Mouse (Mus musculus) naive thymus-derived CD4-positive, alpha-beta T cell, adult 2 months (primary cell): Measurements from ENCODE around the gene Srebf2.

Experiments
- DNase-seq: peaks from one replicate; pipeline ENCODE4 v3.0.0-alpha.2; 2011; ENCODE audit warnings: low read depth

The Srebf2 gene

DNA sequence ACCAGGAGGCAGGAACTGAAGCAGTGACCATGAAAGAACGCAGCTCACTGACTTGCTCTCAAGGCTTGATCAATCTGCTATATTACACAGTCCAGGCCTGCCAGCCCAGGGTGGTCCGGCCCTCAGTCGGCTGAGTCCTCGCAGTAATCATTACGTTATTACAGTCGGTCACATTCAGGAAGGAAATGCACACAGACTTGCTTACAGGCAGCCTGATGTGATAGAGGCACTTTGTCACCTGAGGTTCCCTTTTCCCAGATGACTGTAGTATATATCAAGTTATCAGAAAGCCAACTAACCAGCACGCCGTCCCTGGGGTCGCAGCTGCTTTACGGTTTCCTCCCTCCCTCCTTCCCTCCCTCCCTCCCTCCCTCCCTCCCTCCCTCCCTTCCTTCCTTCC, 9.9 kb downstream of the Srebf2 start:
- no peak for DNase-seq

DNA sequence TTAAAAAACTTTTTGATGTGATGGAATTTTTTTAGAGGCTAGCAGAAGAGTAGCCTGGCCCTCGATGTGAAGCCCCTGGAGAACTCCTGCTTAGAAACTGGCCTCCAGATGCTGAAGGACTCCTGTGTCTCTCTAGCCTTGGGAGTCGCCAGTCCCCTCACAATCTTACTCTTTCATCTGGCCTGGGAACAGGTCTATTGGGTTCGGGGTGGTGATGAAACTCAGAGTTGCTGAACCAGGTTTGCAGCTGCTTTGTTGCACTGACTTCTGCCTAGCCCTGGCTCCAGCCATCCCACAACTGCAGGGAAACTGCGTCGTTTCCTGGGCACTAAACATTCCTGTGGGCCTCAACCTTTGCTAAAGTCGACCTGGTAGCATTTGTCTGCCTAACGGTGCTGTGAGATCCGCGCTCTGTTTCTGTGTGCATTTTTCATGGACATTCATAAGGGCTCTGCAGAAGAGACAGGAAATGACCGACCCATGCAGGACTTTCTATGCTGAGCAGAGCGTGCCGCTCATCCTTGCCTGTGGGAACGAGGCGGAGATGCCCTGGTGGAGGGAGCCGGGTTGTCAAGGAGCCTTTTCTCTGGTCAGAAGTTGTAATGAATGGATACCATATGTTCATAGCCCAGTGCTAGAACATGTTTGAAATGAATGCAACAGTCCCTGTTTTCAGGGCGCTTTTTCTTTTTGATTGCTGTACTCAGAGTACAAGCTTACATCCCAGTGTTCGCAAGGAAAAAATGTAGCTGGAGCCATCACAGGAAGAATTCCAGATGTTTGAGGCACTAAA, 11.5 kb downstream of the Srebf2 start:
- no peak for DNase-seq

- DNase-seq = no peak
Measured at GRCm38 (mm10) chr15:82159471-82159870, 12.5 kb downstream of the Srebf2 start.

- DNase-seq = no peak
Measured at GRCm38 (mm10) chr15:82160731-82161640, 14.0 kb downstream of the Srebf2 start.

- DNase-seq = peak; percentile 74
Measured at GRCm38 (mm10) chr15:82161965-82162600, 15.1 kb downstream of the Srebf2 start.

- peak; percentile 52 for DNase-seq
Measured at GRCm38 (mm10) chr15:82163356-82164060, 16.5 kb downstream of the Srebf2 start.

GRCm38 (mm10) chr15:82164061-82164399, 17.0 kb downstream of the Srebf2 start:
- peak; percentile 39 for DNase-seq

DNA sequence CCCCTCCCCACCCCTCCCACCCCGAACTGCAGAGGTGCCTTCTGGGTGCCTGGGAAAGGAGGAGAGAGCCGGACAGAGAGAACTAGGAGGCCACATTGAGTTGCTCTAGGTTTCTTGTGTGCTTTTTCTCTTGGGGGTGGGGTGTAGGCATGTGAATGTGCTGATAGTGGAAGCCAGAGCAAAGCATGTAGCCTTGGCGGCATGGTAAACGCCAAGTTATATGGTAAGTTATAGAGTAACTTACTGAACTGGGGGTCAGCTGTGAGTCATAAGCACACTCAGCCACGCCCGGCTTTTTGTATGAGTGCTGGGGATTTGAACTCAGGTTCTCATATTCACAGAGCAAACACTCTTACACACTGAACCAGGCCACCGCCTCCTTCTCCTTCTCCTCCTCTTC, 17.5 kb downstream of the Srebf2 start:
- DNase-seq = no peak

- DNase-seq = peak; percentile 93
Measured at GRCm38 (mm10) chr15:82165332-82166239, 18.6 kb downstream of the Srebf2 start.

DNA sequence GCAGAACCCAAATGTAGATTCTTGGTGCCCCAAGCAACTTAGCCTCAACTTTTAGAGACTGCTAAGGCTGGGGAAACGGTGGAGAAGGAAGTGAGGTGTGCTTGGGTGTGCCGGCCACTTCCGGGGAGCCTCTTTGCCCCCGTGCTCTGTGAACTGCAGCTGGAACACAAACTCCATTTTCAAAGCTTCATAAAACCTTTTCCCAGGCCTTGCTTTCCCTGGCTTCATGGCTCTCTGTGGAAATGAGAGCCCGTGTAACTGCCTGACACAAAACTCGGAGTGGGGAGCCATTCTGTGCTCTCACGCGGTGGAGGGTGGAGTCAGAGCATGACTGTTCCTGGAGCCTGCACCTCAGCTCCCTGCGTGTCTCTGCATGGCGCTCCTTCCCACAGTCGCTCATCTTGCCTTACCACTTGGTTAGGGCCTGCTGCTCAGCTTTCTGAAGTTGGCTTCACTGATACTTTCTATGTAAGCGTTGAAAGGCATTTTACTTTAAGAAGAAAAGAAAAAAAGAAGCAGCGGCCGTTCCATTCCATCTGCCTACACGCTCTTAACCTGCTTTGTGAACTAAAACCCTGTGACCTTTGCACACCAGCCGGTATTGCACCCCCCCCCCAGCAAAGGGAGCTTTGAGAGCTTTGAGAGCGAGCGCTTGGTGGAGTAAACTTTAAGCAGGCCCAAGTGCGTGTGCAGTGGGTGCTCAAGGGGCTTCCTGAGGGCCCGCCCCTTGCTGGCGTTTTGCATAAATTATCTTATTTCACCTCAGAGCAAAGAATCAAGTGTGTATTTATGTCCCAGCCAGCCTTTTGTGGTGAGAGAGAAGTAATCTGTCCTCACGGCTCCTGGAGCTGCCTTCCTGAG, 19.5 kb downstream of the Srebf2 start:
- peak; percentile 84 for DNase-seq

GRCm38 (mm10) chr15:82167201-82168168, 20.5 kb downstream of the Srebf2 start:
- peak; percentile 45 for DNase-seq

DNA sequence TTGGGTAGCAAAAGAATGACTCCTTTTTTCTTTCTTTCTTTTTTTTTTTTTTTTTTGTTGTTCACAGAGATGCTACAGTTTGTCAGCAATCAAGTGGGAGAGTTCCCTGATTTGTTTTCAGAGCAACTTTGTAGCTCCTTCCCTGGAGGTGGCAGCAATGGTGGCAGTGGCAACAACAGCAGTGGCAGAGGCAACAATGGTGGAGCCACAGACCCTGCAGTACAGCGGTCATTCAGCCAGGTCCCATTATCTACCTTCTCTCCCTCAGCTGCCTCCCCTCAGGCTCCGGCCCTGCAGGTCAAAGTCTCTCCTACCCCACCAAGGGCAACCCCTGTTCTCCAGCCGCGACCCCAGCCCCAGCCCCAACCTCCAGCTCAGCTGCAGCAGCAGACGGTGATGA, 22.7 kb downstream of the Srebf2 start:
- DNase-seq = no peak

GRCm38 (mm10) chr15:82170437-82171377, 23.7 kb downstream of the Srebf2 start:
- DNase-seq = no peak

DNA sequence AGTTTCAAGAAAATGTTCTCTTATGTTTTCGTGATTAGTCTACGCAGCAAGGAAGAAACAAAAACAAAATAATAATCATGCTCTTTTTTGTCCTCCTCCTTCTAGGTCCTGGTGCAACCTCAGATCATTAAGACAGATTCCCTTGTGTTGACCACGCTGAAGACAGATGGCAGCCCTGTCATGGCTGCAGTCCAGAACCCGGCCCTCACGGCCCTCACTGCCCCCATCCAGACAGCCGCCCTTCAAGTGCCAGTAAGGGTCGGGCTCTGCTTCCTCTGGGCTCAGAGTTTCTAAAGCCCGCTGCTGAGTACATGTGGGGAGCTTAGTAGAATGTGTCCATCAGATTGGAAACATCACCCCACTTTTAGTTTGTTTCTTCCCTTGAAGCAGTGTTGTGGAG, 25.7 kb downstream of the Srebf2 start:
- DNase-seq = no peak

DNA sequence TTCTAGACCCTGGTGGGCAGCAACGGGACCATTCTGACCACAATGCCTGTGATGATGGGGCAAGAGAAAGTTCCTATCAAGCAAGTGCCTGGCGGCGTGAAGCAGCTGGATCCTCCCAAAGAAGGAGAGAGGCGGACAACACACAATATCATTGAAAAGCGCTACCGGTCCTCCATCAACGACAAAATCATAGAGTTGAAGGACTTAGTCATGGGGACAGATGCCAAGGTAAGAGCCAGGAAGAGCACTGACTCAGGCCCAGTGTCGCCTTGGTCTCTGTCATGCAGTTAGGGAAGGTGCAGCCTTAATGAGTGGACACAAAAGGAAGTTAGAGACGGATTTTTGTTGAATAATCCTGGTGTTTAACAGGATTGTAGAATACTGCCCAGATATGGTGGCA, 28.1 kb downstream of the Srebf2 start:
- DNase-seq = no peak

DNA sequence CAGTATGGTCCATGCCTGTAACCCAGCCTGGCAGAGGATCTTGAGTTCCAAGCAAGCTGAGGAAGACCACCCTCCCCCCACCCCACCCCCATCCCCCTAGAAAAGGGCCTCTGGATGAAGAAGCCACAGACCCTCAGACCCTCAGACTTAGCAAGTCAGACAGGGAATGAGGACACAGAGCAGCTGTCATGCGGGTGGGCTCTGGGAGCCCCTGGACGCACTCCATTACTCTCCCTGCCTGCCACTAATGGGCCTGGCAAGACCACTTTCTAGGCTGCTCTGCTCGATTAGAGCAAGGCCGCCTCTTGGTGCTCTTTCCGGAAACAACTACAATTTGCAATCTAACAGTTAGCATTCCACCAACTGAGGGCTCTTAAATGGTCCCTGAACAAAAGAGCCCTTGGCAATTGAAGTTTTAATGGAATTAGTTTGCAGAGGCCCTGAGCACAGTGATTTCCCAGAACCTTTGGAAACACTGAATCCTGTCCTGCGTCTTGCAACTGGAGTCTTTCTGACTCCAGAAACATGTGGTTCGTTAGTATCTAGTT, 30.8 kb downstream of the Srebf2 start:
- no peak for DNase-seq

GRCm38 (mm10) chr15:82181131-82181530, 34.1 kb downstream of the Srebf2 start:
- no peak for DNase-seq
